Mouse (Mus musculus): Measurements from ENCODE around the gene Cpsf6. TPM values are rescaled to one million over a fixed set of nuclear protein-coding genes. Genes with fewer than 3 reads are reported as not detected.
"Not testable (repeated sequence)": the region's sequence is repeated elsewhere in the genome, so short reads cannot be mapped to it uniquely, and the experiment has no call there.

Cpsf6 gene
- polyA plus RNA-seq, 1 experiment from 2014 or later: 188 TPM

GRCm38 (mm10) chr10:117393196-117393890, 13.5 kb upstream of the Cpsf6 start:
- H3K27ac ChIP-seq: peak overlapping the region; percentile 83

DNA sequence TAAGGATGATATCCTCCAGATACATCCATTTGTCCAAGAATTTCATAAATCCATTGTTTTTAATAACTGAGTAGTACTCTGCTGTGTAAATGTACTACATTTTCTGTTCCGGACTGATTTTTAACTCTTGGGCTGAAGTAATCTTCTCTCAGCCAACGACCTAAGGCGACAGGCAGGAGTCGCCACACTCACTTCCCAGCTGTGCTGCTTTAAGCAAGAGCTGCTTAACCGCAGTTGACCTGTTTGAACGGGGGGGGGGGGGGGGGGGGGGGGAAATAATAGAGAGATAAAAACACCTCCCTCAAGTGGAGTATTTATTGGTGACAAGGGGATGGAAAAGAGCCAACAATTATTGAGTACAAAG, 13.0 kb upstream of the Cpsf6 start:
- Histone ChIP-seq H3K27me3 (ENCODE audit: insufficient read depth, poor library complexity, severe bottlenecking) (peaks cover 11% of the 10 kb centered on the region; the same call in 1 of the 2 replicates), H3K9me3 (no peaks in the 10 kb centered on the region), H3K27ac (peak overlapping the region; percentile 83), H3K4me1 (replicated peaks) (peaks cover 20% of the 10 kb centered on the region), H3K4me3 (peak overlapping the region; percentile 56), H3K36me3 (no peaks in the 10 kb centered on the region)
- 14% methylated on average over 6 of the region's 6 CpGs for WGBS
- no peak for DNase-seq (ENCODE audit: low spot score)

More at GRCm38 (mm10) chr10:117393196-117393890, 13.5 kb upstream of the Cpsf6 start:
- Histone ChIP-seq H3K27me3 (ENCODE audit: insufficient read depth, poor library complexity, severe bottlenecking) (peaks cover 11% of the 10 kb centered on the region; the same call in 1 of the 2 replicates), H3K9me3 (no peaks in the 10 kb centered on the region), H3K36me3 (no peaks in the 10 kb centered on the region), H3K4me3 (peak overlapping the region; percentile 56), H3K4me1 (replicated peaks) (peaks cover 20% of the 10 kb centered on the region)
- DNase-seq (ENCODE audit: low spot score): peak; percentile 62
- 5% methylated on average over 26 of the region's 27 CpGs for WGBS

- not testable (repeated sequence) for DNase-seq (ENCODE audit: low spot score); H3K36me3 ChIP-seq; H3K4me3 ChIP-seq; H3K27ac ChIP-seq; H3K9me3 ChIP-seq
- H3K27me3 ChIP-seq (ENCODE audit: insufficient read depth, poor library complexity, severe bottlenecking): peaks cover 11% of the 10 kb centered on the region; the same call in 1 of the 2 replicates
- peaks cover 20% of the 10 kb centered on the region for H3K4me1 ChIP-seq (replicated peaks)
- 88% methylated on average over 1 of the region's 1 CpGs for WGBS
These were observed 12.6 kb upstream of the Cpsf6 start for GRCm38 (mm10) chr10:117392397-117392796.

- Histone ChIP-seq H3K36me3 (no peaks in the 10 kb centered on the region), H3K9me3 (no peaks in the 10 kb centered on the region), H3K27me3 (ENCODE audit: insufficient read depth, poor library complexity, severe bottlenecking) (peaks cover 11% of the 10 kb centered on the region; the same call in 1 of the 2 replicates), H3K4me3 (no peak overlapping the region), H3K4me1 (replicated peaks) (peaks cover 20% of the 10 kb centered on the region), H3K27ac (no peak overlapping the region)
- DNase-seq (ENCODE audit: low spot score): no peak
- WGBS: 87% methylated on average over 2 of the region's 2 CpGs
These were observed 12.0 kb upstream of the Cpsf6 start for GRCm38 (mm10) chr10:117391801-117392200.

DNA sequence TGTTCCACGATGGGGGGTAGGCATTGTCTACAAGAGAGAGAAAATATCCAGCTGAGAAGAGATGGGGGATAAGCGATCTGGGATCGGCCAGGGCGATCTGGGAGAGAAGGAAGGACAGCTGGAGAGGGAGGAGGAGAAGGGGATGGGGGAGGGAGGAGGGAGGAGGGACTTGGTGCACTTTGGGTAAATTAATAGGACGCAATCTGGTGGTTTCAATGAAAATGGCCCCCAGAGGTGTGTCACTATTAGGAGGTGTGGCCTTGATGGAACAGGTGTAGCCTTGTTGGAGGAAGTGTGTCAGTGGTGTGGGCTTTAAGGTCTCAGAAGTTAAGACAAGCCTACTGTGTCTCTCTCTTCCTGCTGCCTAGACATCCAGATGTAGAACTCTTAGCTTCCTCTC, 11.2 kb upstream of the Cpsf6 start:
- no peaks in the 10 kb centered on the region for H3K36me3 ChIP-seq
- no peak overlapping the region for H3K4me3 ChIP-seq
- 14% methylated on average over 5 of the region's 5 CpGs for WGBS
- H3K27me3 ChIP-seq (ENCODE audit: insufficient read depth, poor library complexity, severe bottlenecking): peaks cover 11% of the 10 kb centered on the region; the same call in 1 of the 2 replicates
- no peak overlapping the region for H3K27ac ChIP-seq
- H3K4me1 ChIP-seq (replicated peaks): peaks cover 20% of the 10 kb centered on the region
- H3K9me3 ChIP-seq: no peaks in the 10 kb centered on the region
- DNase-seq (ENCODE audit: low spot score): no peak

- peak; percentile 13 for DNase-seq (ENCODE audit: low spot score)
- Histone ChIP-seq H3K4me3 (no peak overlapping the region), H3K27me3 (ENCODE audit: insufficient read depth, poor library complexity, severe bottlenecking) (peaks cover 11% of the 10 kb centered on the region; the same call in 1 of the 2 replicates), H3K9me3 (no peaks in the 10 kb centered on the region), H3K36me3 (no peaks in the 10 kb centered on the region), H3K4me1 (replicated peaks) (peaks cover 20% of the 10 kb centered on the region), H3K27ac (no peak overlapping the region)
- 57% methylated on average over 31 of the region's 31 CpGs for WGBS
These were observed 10.4 kb upstream of the Cpsf6 start for GRCm38 (mm10) chr10:117389904-117390875.

DNA sequence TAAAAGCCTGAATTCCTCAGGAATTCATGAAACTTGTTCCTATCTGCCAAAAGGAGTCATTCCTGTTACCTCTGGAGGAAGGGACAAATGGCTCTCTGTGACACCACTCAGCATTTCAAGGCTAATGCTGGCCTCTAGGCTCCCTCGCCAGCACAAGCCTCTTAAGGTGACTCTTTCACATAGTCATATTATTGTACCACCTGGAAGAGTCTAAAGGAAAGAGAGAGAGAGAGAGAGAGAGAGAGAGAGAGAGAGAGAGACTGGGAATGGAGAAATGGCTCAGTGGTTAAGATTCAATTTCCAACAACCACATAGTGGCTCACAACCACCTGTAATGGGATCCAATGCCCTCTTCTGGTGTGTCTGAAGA, 9.5 kb upstream of the Cpsf6 start:
- Histone ChIP-seq H3K27me3 (ENCODE audit: insufficient read depth, poor library complexity, severe bottlenecking) (peaks cover 11% of the 10 kb centered on the region; the same call in 1 of the 2 replicates), H3K36me3 (no peaks in the 10 kb centered on the region), H3K9me3 (no peaks in the 10 kb centered on the region), H3K4me1 (replicated peaks) (peaks cover 20% of the 10 kb centered on the region), H3K4me3 (no peak overlapping the region), H3K27ac (no peak overlapping the region)
- no peak for DNase-seq (ENCODE audit: low spot score)
- WGBS: 88% methylated on average over 1 of the region's 1 CpGs

- Histone ChIP-seq H3K27me3 (ENCODE audit: insufficient read depth, poor library complexity, severe bottlenecking) (peaks cover 11% of the 10 kb centered on the region; the same call in 1 of the 2 replicates), H3K36me3 (no peaks in the 10 kb centered on the region), H3K27ac (no peak overlapping the region), H3K9me3 (no peaks in the 10 kb centered on the region), H3K4me1 (replicated peaks) (peaks cover 18% of the 10 kb centered on the region), H3K4me3 (no peak overlapping the region)
- no peak for DNase-seq (ENCODE audit: low spot score)
- WGBS: 57% methylated on average over 2 of the region's 2 CpGs
These were observed 9.0 kb upstream of the Cpsf6 start for GRCm38 (mm10) chr10:117388637-117389370.

- H3K4me3 ChIP-seq; H3K27ac ChIP-seq; H3K9me3 ChIP-seq; H3K36me3 ChIP-seq; DNase-seq (ENCODE audit: low spot score): not testable (repeated sequence)
- Histone ChIP-seq H3K27me3 (ENCODE audit: insufficient read depth, poor library complexity, severe bottlenecking) (peaks cover 11% of the 10 kb centered on the region; the same call in 1 of the 2 replicates), H3K4me1 (replicated peaks) (peaks cover 11% of the 10 kb centered on the region)
- WGBS: 51% methylated on average over 3 of the region's 3 CpGs
These were observed 8.3 kb upstream of the Cpsf6 start for GRCm38 (mm10) chr10:117387961-117388636.

GRCm38 (mm10) chr10:117386981-117387380, 7.2 kb upstream of the Cpsf6 start:
- H3K27me3 ChIP-seq (ENCODE audit: insufficient read depth, poor library complexity, severe bottlenecking): peaks cover 11% of the 10 kb centered on the region; the same call in 1 of the 2 replicates
- no peak for DNase-seq (ENCODE audit: low spot score)
- WGBS: 84% methylated on average over 6 of the region's 6 CpGs

GRCm38 (mm10) chr10:117386261-117386660, 6.4 kb upstream of the Cpsf6 start:
- Histone ChIP-seq H3K9me3 (no peaks in the 10 kb centered on the region), H3K4me3 (no peak overlapping the region), H3K27me3 (ENCODE audit: insufficient read depth, poor library complexity, severe bottlenecking) (peaks cover 9% of the 10 kb centered on the region; the same call in 1 of the 2 replicates), H3K4me1 (replicated peaks) (peaks cover 9% of the 10 kb centered on the region; the same call in 1 of the 2 replicates), H3K27ac (no peak overlapping the region), H3K36me3 (no peaks in the 10 kb centered on the region)
- DNase-seq (ENCODE audit: low spot score): no peak
- WGBS: 87% methylated on average over 1 of the region's 1 CpGs

More at GRCm38 (mm10) chr10:117386981-117387380, 7.2 kb upstream of the Cpsf6 start:
- Histone ChIP-seq H3K4me3 (no peak overlapping the region), H3K36me3 (no peaks in the 10 kb centered on the region), H3K9me3 (no peaks in the 10 kb centered on the region), H3K4me1 (replicated peaks) (peaks cover 9% of the 10 kb centered on the region; the same call in 1 of the 2 replicates), H3K27ac (no peak overlapping the region)

- Histone ChIP-seq H3K4me3 (no peak overlapping the region), H3K27ac (no peak overlapping the region), H3K9me3 (no peaks in the 10 kb centered on the region), H3K27me3 (ENCODE audit: insufficient read depth, poor library complexity, severe bottlenecking) (0 out of 2 replicates have a peak, but pooled peaks cover 1% of the 10 kb centered on the region), H3K4me1 (replicated peaks) (peaks cover 2% of the 10 kb centered on the region; the same call in 1 of the 2 replicates), H3K36me3 (no peaks in the 10 kb centered on the region)
- DNase-seq (ENCODE audit: low spot score): no peak
- 83% methylated on average over 4 of the region's 4 CpGs for WGBS
These were observed 5.6 kb upstream of the Cpsf6 start for GRCm38 (mm10) chr10:117385431-117385830.

Measured in hindbrain, embryonic 10.5 days (tissue).